Mouse (Mus musculus): ENCODE results near the gene Caskin2. TPM values are rescaled to one million over a fixed set of nuclear protein-coding genes. Genes with fewer than 3 reads are reported as not detected.
A peak's percentile ranks its signal among the peaks of the same experiment; 100 is the strongest.
"Not testable (repeated sequence)": the region's sequence is repeated elsewhere in the genome, so short reads cannot be mapped to it uniquely, and the experiment has no call there.

Gene Caskin2
- polyA plus RNA-seq, 1 experiment from 2014 or later: 11.7 TPM

DNA sequence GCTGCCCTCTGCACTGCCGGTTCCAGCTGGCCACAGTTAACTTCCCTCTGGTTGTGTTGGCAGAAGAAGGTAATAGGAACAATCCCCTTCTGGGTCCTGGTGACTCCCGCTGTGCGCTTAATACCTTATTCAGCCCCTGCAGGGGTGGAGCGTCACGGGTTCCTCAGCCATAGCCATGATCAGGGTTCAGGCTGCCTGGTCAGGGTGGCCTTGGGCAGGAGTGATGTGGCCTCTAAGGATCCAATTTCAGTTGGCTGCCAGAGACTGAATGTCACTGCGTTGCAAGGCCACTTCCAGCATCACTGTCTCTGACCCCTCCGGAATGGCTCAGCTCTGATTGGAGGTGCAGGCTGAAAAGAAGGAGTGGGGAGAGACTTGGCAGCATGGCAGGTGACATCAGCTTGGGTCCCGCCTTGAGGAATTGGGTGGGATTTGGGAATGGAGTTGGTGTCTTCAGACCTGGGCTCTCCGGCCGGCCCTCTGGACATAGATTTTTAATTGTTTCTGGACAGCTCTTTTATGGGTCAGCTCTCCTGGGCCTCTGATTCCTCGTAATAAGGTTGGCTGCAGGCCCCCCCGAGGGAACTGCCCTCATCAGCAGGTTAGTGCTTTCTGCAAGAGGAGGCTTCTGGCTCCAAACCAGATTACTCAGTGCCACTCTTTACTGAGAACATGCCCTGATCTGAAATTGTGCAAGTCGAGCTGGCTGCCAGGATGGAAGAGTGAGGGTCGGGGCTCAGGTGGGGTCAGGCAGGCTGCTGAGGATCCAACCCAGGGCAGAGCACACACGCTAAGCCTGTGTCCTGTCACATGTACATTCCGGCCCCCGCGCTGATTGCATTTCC is 37.4 kb downstream of the Caskin2 start:
- H3K36me3 ChIP-seq: no peaks in the 10 kb centered on the region
- no peak for ATAC-seq (ENCODE audit: insufficient read depth, low FRiP score, low read depth)
- no peaks in the 10 kb centered on the region for H3K9me3 ChIP-seq
- H3K9ac ChIP-seq: no peak overlapping the region
- 54% methylated on average over 18 of the region's 18 CpGs for WGBS
- H3K4me3 ChIP-seq (replicated peaks): no peak overlapping the region
- H3K27ac ChIP-seq: peak overlapping the region; percentile 70
- H3K4me2 ChIP-seq: no peak overlapping the region
- peaks cover 46% of the 10 kb centered on the region for H3K4me1 ChIP-seq
- H3K27me3 ChIP-seq (replicated peaks): no peaks in the 10 kb centered on the region

GRCm38 (mm10) chr11:115774653-115775052 is 38.8 kb downstream of the Caskin2 start:
- Histone ChIP-seq H3K4me2 (no peak overlapping the region), H3K9me3 (no peaks in the 10 kb centered on the region), H3K27ac (no peak overlapping the region), H3K9ac (no peak overlapping the region), H3K4me3 (replicated peaks) (no peak overlapping the region), H3K36me3 (no peaks in the 10 kb centered on the region), H3K4me1 (peaks cover 32% of the 10 kb centered on the region), H3K27me3 (replicated peaks) (no peaks in the 10 kb centered on the region)
- no peak for ATAC-seq (ENCODE audit: insufficient read depth, low FRiP score, low read depth)
- WGBS: 55% methylated on average over 4 of the region's 4 CpGs

GRCm38 (mm10) chr11:115768896-115769295 is 44.5 kb downstream of the Caskin2 start:
- Histone ChIP-seq H3K9me3 (no peaks in the 10 kb centered on the region), H3K4me2 (no peak overlapping the region), H3K36me3 (no peaks in the 10 kb centered on the region), H3K4me3 (replicated peaks) (no peak overlapping the region), H3K4me1 (peaks cover 6% of the 10 kb centered on the region; the same call in 1 of the 2 replicates), H3K27ac (no peak overlapping the region), H3K27me3 (replicated peaks) (no peaks in the 10 kb centered on the region), H3K9ac (no peak overlapping the region)
- 83% methylated on average over 3 of the region's 3 CpGs for WGBS
- no peak for ATAC-seq (ENCODE audit: insufficient read depth, low FRiP score, low read depth)

- Histone ChIP-seq H3K4me1 (peaks cover 6% of the 10 kb centered on the region; the same call in 1 of the 2 replicates), H3K27me3 (replicated peaks) (no peaks in the 10 kb centered on the region), H3K27ac (no peak overlapping the region), H3K4me2 (no peak overlapping the region), H3K9ac (no peak overlapping the region), H3K36me3 (no peaks in the 10 kb centered on the region), H3K9me3 (no peaks in the 10 kb centered on the region), H3K4me3 (replicated peaks) (peak overlapping the region; percentile 85; the same call in 1 of the 2 replicates)
- 77% methylated on average over 8 of the region's 8 CpGs for WGBS
- no peak for ATAC-seq (ENCODE audit: insufficient read depth, low FRiP score, low read depth)
Observed at GRCm38 (mm10) chr11:115766981-115767380, 46.5 kb downstream of the Caskin2 start.

DNA sequence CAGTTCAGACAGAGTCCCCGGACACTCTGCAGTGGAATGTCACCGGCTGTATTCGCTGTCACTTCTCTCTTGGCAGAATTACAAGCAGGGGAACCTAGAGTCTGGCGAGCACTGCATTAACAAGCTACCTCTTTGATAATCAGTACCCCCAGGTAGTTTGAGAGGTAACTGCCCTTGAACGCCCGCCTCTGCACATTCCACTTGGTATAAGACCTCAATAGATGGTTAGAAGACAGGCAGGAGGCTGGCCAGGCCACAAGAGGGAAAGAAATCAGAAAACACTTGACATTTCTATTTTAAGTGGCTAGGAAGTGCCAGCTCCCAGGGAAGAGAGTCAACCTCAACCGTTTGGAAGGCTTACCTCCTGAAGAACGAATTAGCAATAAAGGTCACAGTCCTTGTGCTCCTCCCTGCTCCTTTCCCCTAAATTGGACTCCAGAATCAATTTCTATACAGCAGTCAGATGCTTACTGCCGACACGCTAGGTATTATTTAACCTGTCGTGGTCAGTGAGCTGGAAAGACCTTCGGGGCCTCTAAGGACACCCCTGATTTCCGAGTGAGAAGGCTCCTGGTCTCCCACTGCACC is 47.0 kb downstream of the Caskin2 start:
- Histone ChIP-seq H3K27ac (peak overlapping the region; percentile 83), H3K4me2 (peak overlapping the region; percentile 63), H3K4me3 (replicated peaks) (peak overlapping the region; percentile 85), H3K4me1 (peaks cover 6% of the 10 kb centered on the region; the same call in 1 of the 2 replicates), H3K36me3 (no peaks in the 10 kb centered on the region), H3K27me3 (replicated peaks) (no peaks in the 10 kb centered on the region), H3K9me3 (no peaks in the 10 kb centered on the region), H3K9ac (peak overlapping the region; percentile 92)
- no peak for ATAC-seq (ENCODE audit: insufficient read depth, low FRiP score, low read depth)
- WGBS: 38% methylated on average over 13 of the region's 13 CpGs

GRCm38 (mm10) chr11:115765607-115766141 is 47.8 kb downstream of the Caskin2 start:
- ATAC-seq (ENCODE audit: insufficient read depth, low FRiP score, low read depth): peak; percentile 82
- H3K4me1 ChIP-seq: peaks cover 6% of the 10 kb centered on the region; the same call in 1 of the 2 replicates
- H3K9ac ChIP-seq: peak overlapping the region; percentile 92
- 0% methylated on average over 33 of the region's 34 CpGs for WGBS
- no peaks in the 10 kb centered on the region for H3K36me3 ChIP-seq
- peak overlapping the region; percentile 63 for H3K4me2 ChIP-seq
- H3K9me3 ChIP-seq: no peaks in the 10 kb centered on the region
- H3K4me3 ChIP-seq (replicated peaks): peak overlapping the region; percentile 85
- peak overlapping the region; percentile 83 for H3K27ac ChIP-seq
- H3K27me3 ChIP-seq (replicated peaks): no peaks in the 10 kb centered on the region

DNA sequence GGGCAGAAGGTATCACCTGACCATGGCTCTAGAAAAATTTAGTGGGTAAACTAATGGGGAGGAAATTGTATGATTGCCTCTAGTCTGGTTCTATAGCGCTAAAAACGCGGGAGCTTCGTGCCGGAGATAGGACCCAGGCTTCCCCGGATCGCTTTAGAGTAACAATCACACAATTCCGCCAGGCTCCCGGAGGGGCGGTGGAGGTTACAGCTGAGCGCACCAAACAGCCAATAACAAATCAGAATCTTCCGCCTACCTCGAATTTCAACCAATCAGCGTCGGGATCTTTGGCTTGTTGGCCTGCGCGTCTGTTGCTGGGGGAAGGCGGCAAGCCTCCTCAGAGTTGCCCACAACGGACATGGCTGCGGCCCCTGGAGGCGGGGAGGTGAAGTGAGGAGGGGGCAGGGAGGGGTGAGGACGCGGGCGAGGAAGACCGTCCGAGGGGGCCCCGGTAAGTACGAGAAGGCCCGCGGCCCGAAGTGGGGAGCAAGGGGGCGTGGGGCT is 48.3 kb downstream of the Caskin2 start, which contains the start of gene Tmem94:
TSS of gene Tmem94 (plus strand) at position 331 of the 504 bp plus-strand sequence.
- peaks cover 6% of the 10 kb centered on the region; the same call in 1 of the 2 replicates for H3K4me1 ChIP-seq
- peak within 1 kb of the TSS; percentile 83 for H3K27ac ChIP-seq
- H3K4me2 ChIP-seq: peak within 1 kb of the TSS; percentile 63
- peak within 1 kb of the TSS; percentile 85 for H3K4me3 ChIP-seq (replicated peaks)
- no peaks in the 10 kb centered on the region for H3K27me3 ChIP-seq (replicated peaks)
- WGBS: 0% methylated on average over 32 of the region's 32 CpGs
- no peaks in the 10 kb centered on the region for H3K9me3 ChIP-seq
- ATAC-seq (ENCODE audit: insufficient read depth, low FRiP score, low read depth): peak; percentile 96
- H3K9ac ChIP-seq: peak within 1 kb of the TSS; percentile 92
- no peaks in the 10 kb centered on the region for H3K36me3 ChIP-seq

DNA sequence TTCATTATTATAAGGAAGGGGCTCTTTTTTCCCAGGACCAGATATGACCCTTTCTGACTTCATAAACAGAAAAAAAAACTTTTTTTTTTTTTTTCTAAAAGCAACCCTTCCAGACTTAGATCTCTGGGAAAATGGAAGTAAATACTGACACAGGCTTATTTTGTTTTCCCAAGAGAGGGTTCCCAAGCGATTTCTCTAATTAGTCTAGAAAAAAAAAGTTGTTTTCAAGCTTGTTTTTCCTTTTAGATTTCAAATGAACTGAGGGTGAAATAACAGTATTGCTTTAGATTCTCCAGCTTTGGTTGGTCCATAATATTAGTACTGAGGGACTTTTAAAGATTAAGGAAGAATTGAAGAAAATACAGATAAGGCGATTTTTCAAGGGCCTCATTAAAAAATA is 48.7 kb downstream of the Caskin2 start:
- WGBS: 23% methylated on average over 2 of the region's 2 CpGs

GRCm38 (mm10) chr11:115762176-115762575 is 51.3 kb downstream of the Caskin2 start:
- ATAC-seq (ENCODE audit: insufficient read depth, low FRiP score, low read depth); H3K4me3 ChIP-seq (replicated peaks); H3K9ac ChIP-seq; H3K9me3 ChIP-seq; H3K27ac ChIP-seq; H3K36me3 ChIP-seq; H3K4me2 ChIP-seq; H3K27me3 ChIP-seq (replicated peaks); H3K4me1 ChIP-seq: not testable (repeated sequence)
- WGBS: 86% methylated on average over 7 of the region's 7 CpGs

More for the DNA sequence above, 48.7 kb downstream of the Caskin2 start:
- Histone ChIP-seq H3K27me3 (replicated peaks) (no peaks in the 10 kb centered on the region), H3K4me1 (peaks cover 6% of the 10 kb centered on the region; the same call in 1 of the 2 replicates), H3K9ac (no peak overlapping the region), H3K9me3 (no peaks in the 10 kb centered on the region), H3K4me2 (peak overlapping the region; percentile 61), H3K4me3 (replicated peaks) (peak overlapping the region; percentile 85), H3K27ac (peak overlapping the region; percentile 63; the same call in 1 of the 2 replicates), H3K36me3 (no peaks in the 10 kb centered on the region)
- no peak for ATAC-seq (ENCODE audit: insufficient read depth, low FRiP score, low read depth)

GRCm38 (mm10) chr11:115753485-115753884 is 60.0 kb downstream of the Caskin2 start:
- H3K27me3 ChIP-seq (replicated peaks): no peaks in the 10 kb centered on the region
- H3K4me1 ChIP-seq: no peaks in the 10 kb centered on the region
- H3K27ac ChIP-seq: no peak overlapping the region
- H3K9ac ChIP-seq: no peak overlapping the region
- ATAC-seq (ENCODE audit: insufficient read depth, low FRiP score, low read depth): no peak
- WGBS: 66% methylated on average over 4 of the region's 4 CpGs
- no peak overlapping the region for H3K4me2 ChIP-seq
- H3K4me3 ChIP-seq (replicated peaks): no peak overlapping the region
- no peaks in the 10 kb centered on the region for H3K36me3 ChIP-seq
- H3K9me3 ChIP-seq: no peaks in the 10 kb centered on the region

DNA sequence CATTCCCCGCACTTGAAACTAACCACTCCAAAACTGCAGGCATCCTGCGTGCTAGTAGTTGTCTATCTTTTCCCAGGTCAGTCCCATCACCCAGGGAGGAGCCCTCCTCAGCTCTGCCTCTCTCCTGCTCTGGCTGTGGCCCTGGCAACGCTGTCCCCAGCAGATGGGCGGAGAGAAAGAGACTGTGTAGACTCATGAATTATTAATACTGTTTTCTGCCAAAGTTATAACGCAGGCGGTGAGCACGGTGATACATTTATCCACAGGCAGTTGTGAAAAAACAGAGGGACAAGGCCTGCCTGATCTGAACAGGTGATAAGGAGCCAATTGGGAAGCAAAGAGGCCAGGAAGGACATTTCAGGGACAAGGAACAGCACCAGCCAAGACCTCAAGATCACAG is 60.8 kb downstream of the Caskin2 start:
- Histone ChIP-seq H3K4me2 (no peak overlapping the region), H3K9me3 (no peaks in the 10 kb centered on the region), H3K36me3 (no peaks in the 10 kb centered on the region), H3K27me3 (replicated peaks) (no peaks in the 10 kb centered on the region), H3K27ac (no peak overlapping the region), H3K4me1 (no peaks in the 10 kb centered on the region), H3K9ac (no peak overlapping the region), H3K4me3 (replicated peaks) (no peak overlapping the region)
- 78% methylated on average over 7 of the region's 7 CpGs for WGBS
- no peak for ATAC-seq (ENCODE audit: insufficient read depth, low FRiP score, low read depth)

GRCm38 (mm10) chr11:115751725-115752124 is 61.7 kb downstream of the Caskin2 start:
- Histone ChIP-seq H3K4me2 (no peak overlapping the region), H3K27ac (no peak overlapping the region), H3K27me3 (replicated peaks) (no peaks in the 10 kb centered on the region), H3K4me3 (replicated peaks) (no peak overlapping the region), H3K4me1 (no peaks in the 10 kb centered on the region), H3K9me3 (no peaks in the 10 kb centered on the region), H3K36me3 (no peaks in the 10 kb centered on the region), H3K9ac (no peak overlapping the region)
- no peak for ATAC-seq (ENCODE audit: insufficient read depth, low FRiP score, low read depth)
- WGBS: 60% methylated on average over 2 of the region's 2 CpGs

All from stomach, embryonic 15.5 days (tissue).